Comparison of ENCODE assay signal across 8 mouse cellular contexts in genomic region chr11:73281528-73282027, GRCm38 (mm10). TPM values are rescaled to one million over a fixed set of nuclear protein-coding genes. Genes with fewer than 3 reads are reported as not detected.
DNase-seq lines count a peak whose midpoint lies in the region; ATAC-seq and TF ChIP-seq lines count a peak whose summit lies in the region.

No protein-coding gene starts in this region.

- H3K27me3 ChIP-seq in CH12.LX (replicated peaks): peaks cover 93% of the 10 kb centered on the region
- H3K27me3 ChIP-seq in forebrain, embryonic 14.5 days (replicated peaks; ENCODE audit: control insufficient read depth, insufficient read depth, low read length): no peaks in the 10 kb centered on the region
- H3K27me3 ChIP-seq in liver, postnatal 0 days (ENCODE audit: insufficient read depth, low read length): no peaks in the 10 kb centered on the region

- ATAC-seq in forebrain, embryonic 14.5 days: peak; percentile 81
- peak; percentile 76 for ATAC-seq in liver, postnatal 0 days

- TF ChIP-seq EP300 in CH12.LX (IDR thresholded peaks at IDR 0.05; ENCODE audit: low read length): no peak
- no peak for TF ChIP-seq EP300 in liver, postnatal 0 days (IDR thresholded peaks at IDR 0.05; ENCODE audit: low read depth)

- peak; percentile 74 for DNase-seq in CH12.LX (ENCODE audit: extremely low read depth)
- DNase-seq in cerebellum, adult 11 months: peak; percentile 29
- DNase-seq in forebrain, embryonic 14.5 days (ENCODE audit: low spot score): peak; percentile 58
- peak; percentile 55 for DNase-seq in heart, postnatal 4 days
- DNase-seq in layer of hippocampus, adult 2 months (ENCODE audit: low spot score in 2 of 2): peak; percentile 72 to 76
- DNase-seq in liver, postnatal 0 days: peak; percentile 63
- DNase-seq in ovary, adult 18-20 months (ENCODE audit: low spot score): peak; percentile 5
- peak; percentile 11 to 27 for DNase-seq in thymus, postnatal 36 days

- peaks cover 18 to 37% of the 10 kb centered on the region in 2 experiments for H3K4me1 ChIP-seq in CH12.LX (ENCODE audit: control insufficient read depth in 1 of 2, insufficient read depth in 2 of 2)
- H3K4me1 ChIP-seq in forebrain, embryonic 14.5 days (ENCODE audit: control insufficient read depth, insufficient read depth, low read length): no peaks in the 10 kb centered on the region
- H3K4me1 ChIP-seq in liver, postnatal 0 days (ENCODE audit: insufficient read depth): no peaks in the 10 kb centered on the region; the same call in 1 of the 2 replicates

- H3K79me2 ChIP-seq in CH12.LX (replicated peaks; ENCODE audit: control insufficient read depth, extremely low read depth, insufficient read depth, poor library complexity, severe bottlenecking): no peaks in the 10 kb centered on the region

- peak in 1 of 2 experiments; percentile 65; a peak in 2 of 4 replicates for TF ChIP-seq CTCF in CH12.LX (conservative IDR thresholded peaks at IDR 0.05 in 1 of 2, IDR thresholded peaks at IDR 0.05 in 1 of 2; ENCODE audit: low read depth in 2 of 2, low read length in 2 of 2)
- peak; percentile 76 for TF ChIP-seq CTCF in layer of hippocampus, adult 2 months (conservative IDR thresholded peaks at IDR 0.05)
- peak; percentile 65 for TF ChIP-seq CTCF in liver, postnatal 0 days (IDR thresholded peaks at IDR 0.05; ENCODE audit: low read depth)

- no peak for TF ChIP-seq POLR2A in CH12.LX (IDR thresholded peaks at IDR 0.05; ENCODE audit: low read depth, low read length)

- WGBS in forebrain, embryonic 14.5 days: 4% methylated on average over 16 of the region's 16 CpGs
- 2% methylated on average over 16 of the region's 16 CpGs for WGBS in liver, postnatal 0 days (ENCODE audit: insufficient replicate concordance)

- no peaks in the 10 kb centered on the region for H3K9me3 ChIP-seq in CH12.LX (replicated peaks; ENCODE audit: low read length)
- H3K9me3 ChIP-seq in forebrain, embryonic 14.5 days (replicated peaks; ENCODE audit: control insufficient read depth, low read length): no peaks in the 10 kb centered on the region
- no peaks in the 10 kb centered on the region for H3K9me3 ChIP-seq in liver, postnatal 0 days (ENCODE audit: low read length)

- H3K4me3 ChIP-seq in CH12.LX (replicated peaks in 1 of 3; ENCODE audit: low read depth in 2 of 3, low read length in 2 of 3, poor library complexity in 1 of 3): peak overlapping the region; percentile 12 to 20 (median 19)
- peak overlapping the region; percentile 27 for H3K4me3 ChIP-seq in forebrain, embryonic 14.5 days (ENCODE audit: low read depth, low read length)
- peak overlapping the region; percentile 52 for H3K4me3 ChIP-seq in layer of hippocampus, adult 2 months
- no peak overlapping the region for H3K4me3 ChIP-seq in liver, postnatal 0 days (ENCODE audit: low read depth, low read length)

- H3K36me3 ChIP-seq in CH12.LX (replicated peaks in 1 of 2; ENCODE audit: control insufficient read depth in 1 of 2, insufficient read depth in 1 of 2, low read length in 1 of 2): no peaks in the 10 kb centered on the region
- H3K36me3 ChIP-seq in forebrain, embryonic 14.5 days (ENCODE audit: control insufficient read depth, insufficient read depth, low read length): no peaks in the 10 kb centered on the region
- H3K36me3 ChIP-seq in liver, postnatal 0 days (replicated peaks; ENCODE audit: insufficient read depth, low read length): no peaks in the 10 kb centered on the region

- H3K4me2 ChIP-seq in CH12.LX (ENCODE audit: insufficient read depth, low read depth, poor library complexity, severe bottlenecking): peak overlapping the region; percentile 48; the same call in 1 of the 2 replicates
- H3K4me2 ChIP-seq in forebrain, embryonic 14.5 days (ENCODE audit: low read length): peak overlapping the region; percentile 45
- peak overlapping the region; percentile 56 for H3K4me2 ChIP-seq in liver, postnatal 0 days (ENCODE audit: low read depth, low read length)

- H3K27ac ChIP-seq in CH12.LX (ENCODE audit: insufficient read depth, low read depth): no peak overlapping the region
- no peak overlapping the region for H3K27ac ChIP-seq in forebrain, embryonic 14.5 days (ENCODE audit: low read depth, low read length)
- peak overlapping the region; percentile 85 for H3K27ac ChIP-seq in layer of hippocampus, adult 2 months
- no peak overlapping the region for H3K27ac ChIP-seq in liver, postnatal 0 days (ENCODE audit: low read depth)

- dilution Hi-C loops in CH12.LX (cut with MboI; ENCODE audit: extremely low pct_ligation_motif_present, extremely low pct_unique_long_range_greater_than_20kb, low sequenced_read_pairs): no loop called here

- H3K9ac ChIP-seq in CH12.LX (ENCODE audit: insufficient read depth, low read depth): no peak overlapping the region
- H3K9ac ChIP-seq in forebrain, embryonic 14.5 days (ENCODE audit: low read length): peak overlapping the region; percentile 33; the same call in 1 of the 2 replicates
- H3K9ac ChIP-seq in liver, postnatal 0 days (replicated peaks): no peak overlapping the region

- in situ Hi-C loops in CH12.LX (cut with MboI; ENCODE audit: low pct_ligation_motif_present, low pct_unique_long_range_greater_than_20kb, low sequenced_read_pairs): loop anchor here (10.0 to 25.0 kb wide), 2 partner anchors 147 to 1081 kb away; partner anchors contain the start of genes Haspin, Olfr411 and Olfr412

- TF ChIP-seq RAD21 in CH12.LX (IDR thresholded peaks at IDR 0.05; ENCODE audit: low read depth, low read length): peak; percentile 66

TF ChIP-seq in CH12.LX, 34 proteins besides CTCF, POLR2A, EP300 and RAD21 (continues in another document):
- peak; percentile 32; the same call in 1 of the 2 replicates for TF ChIP-seq NELFE (IDR thresholded peaks at IDR 0.05; ENCODE audit: low read depth, low read length)
- peak; percentile 65 for TF ChIP-seq MAZ (IDR thresholded peaks at IDR 0.05; ENCODE audit: low read depth, low read length)
- peak; percentile 56; the same call in 1 of the 2 replicates for TF ChIP-seq MEF2A (IDR thresholded peaks at IDR 0.05; ENCODE audit: borderline replicate concordance, low read depth, low read length)
- TF ChIP-seq NRF1 (IDR thresholded peaks at IDR 0.05; ENCODE audit: low read depth, low read length): peak; percentile 82
- 0 out of 2 replicates have a peak, but pooled peaks have one; percentile 23 for TF ChIP-seq MYC (IDR thresholded peaks at IDR 0.05; ENCODE audit: low read depth, low read length)
- TF ChIP-seq ELF1 (IDR thresholded peaks at IDR 0.05; ENCODE audit: low read depth, low read length): no peak; the same call in 1 of the 2 replicates
- 0 out of 2 replicates have a peak, but pooled peaks have one; percentile 35 for TF ChIP-seq MXI1 (IDR thresholded peaks at IDR 0.05; ENCODE audit: low read depth, low read length)
- TF ChIP-seq USF1 (IDR thresholded peaks at IDR 0.05; ENCODE audit: low read depth, low read length): no peak
- peak; percentile 33; the same call in 1 of the 2 replicates for TF ChIP-seq BHLHE40 (IDR thresholded peaks at IDR 0.05; ENCODE audit: low read depth, low read length)
- TF ChIP-seq MAX (IDR thresholded peaks at IDR 0.05; ENCODE audit: low read length): no peak
- peak; percentile 64; the same call in 1 of the 2 replicates for TF ChIP-seq MAFK (IDR thresholded peaks at IDR 0.05; ENCODE audit: insufficient replicate concordance, low read length)
- 0 out of 2 replicates have a peak, but pooled peaks have one; percentile 38 for TF ChIP-seq IRF4 (IDR thresholded peaks at IDR 0.05; ENCODE audit: low read depth, low read length)
- peak; percentile 39 for TF ChIP-seq SMC3 (IDR thresholded peaks at IDR 0.05; ENCODE audit: low read depth, low read length)

RNA-seq across cellular contexts. Expression of gene Trpv3, which starts 14.4 kb away (rescaled TPM):
- under 0.01 TPM in 1 of 2 replicates, not detected in the other for total RNA-seq in CH12.LX (2012; rRNA removed)
- not detected in 2 replicates for total RNA-seq in CH12.LX (2014; rRNA removed)
- polyA plus RNA-seq in CH12.LX (2012; ENCODE audit: insufficient read length, low read depth): not detected in 2 replicates
- polyA plus RNA-seq in forebrain, embryonic 14.5 days (2014; fragmentation: Nextera tagmentation; extraction: Ambion mirVana): 0.14 TPM in 1 of 2 replicates, not detected in the other
- under 1 TPM; 0.07 to 0.10 TPM for total RNA-seq in heart, postnatal 4 days (2021)
- under 1 TPM; 0.54 to 0.59 TPM for total RNA-seq in layer of hippocampus, adult 2 months (2021)
- 0.02 and 0.05 TPM in 2 replicates for polyA plus RNA-seq in liver, postnatal 0 days (2015; fragmentation: Nextera tagmentation; extraction: Ambion mirVana)

RNA-seq across cellular contexts. Expression of gene Trpv1, which starts 47.5 kb away (rescaled TPM):
- 0.04 and 0.08 TPM in 2 replicates for total RNA-seq in CH12.LX (2012; rRNA removed)
- total RNA-seq in CH12.LX (2014; rRNA removed): 0.13 TPM in 1 of 2 replicates, not detected in the other
- polyA plus RNA-seq in CH12.LX (2012; ENCODE audit: insufficient read length, low read depth): not detected in 2 replicates
- 0.09 TPM in 1 of 2 replicates, not detected in the other for polyA plus RNA-seq in forebrain, embryonic 14.5 days (2014; fragmentation: Nextera tagmentation; extraction: Ambion mirVana)
- total RNA-seq in heart, postnatal 4 days (2021): not detected
- not detected for total RNA-seq in layer of hippocampus, adult 2 months (2021)
- 0.07 TPM in 2 replicates for polyA plus RNA-seq in liver, postnatal 0 days (2015; fragmentation: Nextera tagmentation; extraction: Ambion mirVana)

RNA-seq across cellular contexts. Expression of gene Aspa, which starts 47.8 kb away (rescaled TPM):
- total RNA-seq in CH12.LX (2012; rRNA removed): not detected in 2 replicates
- not detected in 2 replicates for total RNA-seq in CH12.LX (2014; rRNA removed)
- polyA plus RNA-seq in CH12.LX (2012; ENCODE audit: insufficient read length, low read depth): not detected in 2 replicates
- polyA plus RNA-seq in forebrain, embryonic 14.5 days (2014; fragmentation: Nextera tagmentation; extraction: Ambion mirVana): 0.74 and 0.91 TPM in 2 replicates
- total RNA-seq in heart, postnatal 4 days (2021): under 1 TPM; 0.27 to 0.57 TPM
- total RNA-seq in layer of hippocampus, adult 2 months (2021): 10 to 100 TPM; 10.8 to 12.6 TPM
- 9.1 and 10.2 TPM in 2 replicates for polyA plus RNA-seq in liver, postnatal 0 days (2015; fragmentation: Nextera tagmentation; extraction: Ambion mirVana)

RNA-seq across cellular contexts. Expression of gene Gm49340, which starts 48.0 kb away (rescaled TPM):
- total RNA-seq in CH12.LX (2012; rRNA removed): not detected in 2 replicates
- not detected in 2 replicates for total RNA-seq in CH12.LX (2014; rRNA removed)
- polyA plus RNA-seq in CH12.LX (2012; ENCODE audit: insufficient read length, low read depth): not detected in 2 replicates
- polyA plus RNA-seq in forebrain, embryonic 14.5 days (2014; fragmentation: Nextera tagmentation; extraction: Ambion mirVana): not detected in 2 replicates
- total RNA-seq in heart, postnatal 4 days (2021): not detected
- total RNA-seq in layer of hippocampus, adult 2 months (2021): not detected
- 0.06 TPM in 1 of 2 replicates, not detected in the other for polyA plus RNA-seq in liver, postnatal 0 days (2015; fragmentation: Nextera tagmentation; extraction: Ambion mirVana)

RNA-seq across cellular contexts. Expression of gene Spata22, which starts 48.0 kb away (rescaled TPM):
- total RNA-seq in CH12.LX (2012; rRNA removed): not detected in 2 replicates
- total RNA-seq in CH12.LX (2014; rRNA removed): not detected in 2 replicates
- not detected in 2 replicates for polyA plus RNA-seq in CH12.LX (2012; ENCODE audit: insufficient read length, low read depth)
- not detected in 2 replicates for polyA plus RNA-seq in forebrain, embryonic 14.5 days (2014; fragmentation: Nextera tagmentation; extraction: Ambion mirVana)
- total RNA-seq in heart, postnatal 4 days (2021): not detected
- not detected for total RNA-seq in layer of hippocampus, adult 2 months (2021)
- polyA plus RNA-seq in liver, postnatal 0 days (2015; fragmentation: Nextera tagmentation; extraction: Ambion mirVana): 3.1 and 3.9 TPM in 2 replicates

Comparison
In these comparisons a context has a peak if more than half of its experiments do, and no peak if none do; other contexts are left out.
1. DNase-seq: peak in every context shown above with its lines; median percentile 74 in CH12.LX; 74 in layer of hippocampus, adult 2 months; 63 in liver, postnatal 0 days; 58 in forebrain, embryonic 14.5 days; 55 in heart, postnatal 4 days; 29 in cerebellum, adult 11 months; 19 in thymus, postnatal 36 days; 5 in ovary, adult 18-20 months.
2. RNA of gene Aspa, which starts 47.8 kb away (total RNA-seq): 10.8 to 12.6 TPM in layer of hippocampus, adult 2 months; 0.27 to 0.57 TPM in heart, postnatal 4 days and not detected in CH12.LX; every median in the first group is over 4 times any median in the second.
3. Peak in every context shown above with its lines, with median percentiles within 50 percentile points of each other: H3K4me2 ChIP-seq.